Mouse (Mus musculus): ENCODE measurements around the gene Id3. TPM values are rescaled to one million over a fixed set of nuclear protein-coding genes. Genes with fewer than 3 reads are reported as not detected.

Gene Id3
- total RNA-seq, 2 experiments from 2014 or later: 58.3 to 64.3 TPM

GRCm38 (mm10) chr4:136123792-136124161 is 19.5 kb upstream of the Id3 start:
- DNase-seq: no peak

GRCm38 (mm10) chr4:136124581-136124980 is 18.7 kb upstream of the Id3 start:
- no peak for DNase-seq

GRCm38 (mm10) chr4:136125458-136125857 is 17.8 kb upstream of the Id3 start:
- DNase-seq: peak in 1 of 2 experiments; percentile 45

- no peak for DNase-seq
Measured at GRCm38 (mm10) chr4:136126019-136126418, 17.3 kb upstream of the Id3 start.

GRCm38 (mm10) chr4:136127670-136128069 is 15.6 kb upstream of the Id3 start:
- no peak for DNase-seq

- DNase-seq: no peak
Measured at GRCm38 (mm10) chr4:136129842-136130241, 13.5 kb upstream of the Id3 start.

GRCm38 (mm10) chr4:136133801-136134200 is 9.5 kb upstream of the Id3 start:
- no peak for DNase-seq

GRCm38 (mm10) chr4:136134418-136134977 is 8.8 kb upstream of the Id3 start:
- DNase-seq: peak in 1 of 2 experiments; percentile 70

GRCm38 (mm10) chr4:136134978-136135873 is 8.1 kb upstream of the Id3 start:
- peak; percentile 51 to 52 for DNase-seq

- peak; percentile 42 to 53 for DNase-seq
Measured at GRCm38 (mm10) chr4:136135874-136136728, 7.2 kb upstream of the Id3 start.

- DNase-seq: peak; percentile 56 to 58
Measured at GRCm38 (mm10) chr4:136139326-136140110, 3.8 kb upstream of the Id3 start.

- peak; percentile 95 to 98 for DNase-seq
Measured at GRCm38 (mm10) chr4:136140327-136141250, 2.7 kb upstream of the Id3 start.

- DNase-seq: peak; percentile 56 to 65
Measured at GRCm38 (mm10) chr4:136142267-136143192, 767 bp upstream of the Id3 start.

- peak; percentile 91 to 94 for DNase-seq
Measured at GRCm38 (mm10) chr4:136144126-136144926, 1.0 kb downstream of the Id3 start.

GRCm38 (mm10) chr4:136144927-136145292 is 1.6 kb downstream of the Id3 start:
- DNase-seq: no peak

- peak in 1 of 2 experiments; percentile 50 for DNase-seq
Measured at GRCm38 (mm10) chr4:136145362-136145885, 2.1 kb downstream of the Id3 start.

- DNase-seq: peak in 1 of 2 experiments; percentile 44
Measured at GRCm38 (mm10) chr4:136145991-136146711, 2.9 kb downstream of the Id3 start.

GRCm38 (mm10) chr4:136146712-136147154 is 3.4 kb downstream of the Id3 start:
- DNase-seq: peak; percentile 58 to 71

All from heart, adult 18-20 months (tissue).